Mouse (Mus musculus) embryonic fibroblast, embryonic 13.5 days (primary cell): Measurements from ENCODE around the gene Rufy1. TPM values are rescaled to one million over a fixed set of nuclear protein-coding genes. Genes with fewer than 3 reads are reported as not detected.
A peak's percentile ranks its signal among the peaks of the same experiment; 100 is the strongest.
"Not testable (repeated sequence)": the region's sequence is repeated elsewhere in the genome, so short reads cannot be mapped to it uniquely, and the experiment has no call there.

Experiments used
- H3K27ac ChIP-seq: 2 replicates; pipeline ENCODE4 v1.5.1; 2012; ENCODE audit warnings: low read length, control low read depth, inconsistent platforms; ENCODE audit not compliant: insufficient read depth
- H3K4me1 ChIP-seq: 2 replicates; pipeline ENCODE4 v1.6.1; 2011; ENCODE audit warnings: low read length; ENCODE audit not compliant: control insufficient read depth, insufficient read depth
- H3K4me3 ChIP-seq: 2 replicates; pipeline ENCODE4 v1.5.1; 2011; ENCODE audit warnings: mild to moderate bottlenecking, control low read depth, low read length; ENCODE audit not compliant: insufficient read depth
- CTCF ChIP-seq: IDR thresholded peaks from 2 replicates; pipeline ENCODE4 v1.5.1; 2011; ENCODE audit warnings: mild to moderate bottlenecking, control low read depth, low read length, moderate library complexity, borderline replicate concordance; ENCODE audit not compliant: insufficient read depth
- POLR2A ChIP-seq: IDR thresholded peaks from 2 replicates; pipeline ENCODE4 v1.6.1; 2011; ENCODE audit warnings: low read depth, mild to moderate bottlenecking, control low read depth, low read length, moderate library complexity
- polyA plus RNA-seq: library from polyadenylated mRNA; stranded (reverse); fragments of >200 nt; gene quantifications from 2 replicates; pipeline ENCODE4 v1.2.4, GENCODE M21; 2011; ENCODE audit warnings: low read depth; ENCODE audit not compliant: missing spikeins, insufficient read length

Rufy1 gene
- polyA plus RNA-seq, 1 experiment, result 19.8 TPM

DNA sequence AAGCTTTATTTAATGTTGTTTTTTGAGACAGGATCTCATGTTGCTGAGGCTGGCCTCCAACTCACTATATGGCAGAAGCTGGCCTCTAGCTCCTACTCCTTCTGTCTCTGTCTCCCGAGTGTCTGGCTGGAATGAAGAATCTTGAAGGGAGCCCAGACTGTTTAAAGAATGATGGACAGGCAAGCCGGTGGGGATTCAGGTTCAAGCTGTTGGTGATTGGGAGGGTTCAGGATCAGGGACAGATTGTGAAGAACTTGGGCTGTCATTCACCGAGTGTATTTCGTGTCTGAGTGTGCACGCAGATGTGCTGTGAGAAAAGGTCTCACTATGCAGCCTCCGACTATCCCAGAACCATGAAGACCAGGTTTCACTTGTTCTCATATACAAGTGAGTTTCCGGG lies 25.5 kb upstream of the Rufy1 start:
- H3K4me1 ChIP-seq, result no peaks in the 10 kb centered on the region
- no peak overlapping the region for H3K4me3 ChIP-seq
- H3K27ac ChIP-seq, result no peak overlapping the region
- TF ChIP-seq CTCF (no peak), POLR2A (no peak)

DNA sequence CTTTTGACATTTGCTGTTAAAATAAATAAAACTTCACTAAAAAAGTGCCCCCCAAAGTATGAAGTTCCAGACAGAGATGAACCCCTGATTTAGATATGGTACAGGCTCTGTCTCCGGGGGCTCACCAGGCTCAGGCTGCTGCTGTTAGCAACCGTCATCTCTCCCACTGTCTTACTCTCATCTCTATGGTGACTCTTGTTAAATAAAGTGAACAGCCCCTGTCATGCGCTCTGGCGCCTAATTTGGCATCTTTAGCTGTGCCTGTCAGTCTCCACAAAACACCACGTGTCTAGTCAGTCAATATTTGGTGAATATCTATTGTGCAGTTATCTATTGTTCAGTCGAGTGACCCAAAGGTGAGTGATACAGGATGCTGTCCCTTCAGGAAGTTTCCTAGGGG lies 24.0 kb upstream of the Rufy1 start:
- Histone ChIP-seq H3K4me3 (no peak overlapping the region), H3K27ac (no peak overlapping the region), H3K4me1 (no peaks in the 10 kb centered on the region)
- TF ChIP-seq POLR2A (no peak), CTCF (no peak)

DNA sequence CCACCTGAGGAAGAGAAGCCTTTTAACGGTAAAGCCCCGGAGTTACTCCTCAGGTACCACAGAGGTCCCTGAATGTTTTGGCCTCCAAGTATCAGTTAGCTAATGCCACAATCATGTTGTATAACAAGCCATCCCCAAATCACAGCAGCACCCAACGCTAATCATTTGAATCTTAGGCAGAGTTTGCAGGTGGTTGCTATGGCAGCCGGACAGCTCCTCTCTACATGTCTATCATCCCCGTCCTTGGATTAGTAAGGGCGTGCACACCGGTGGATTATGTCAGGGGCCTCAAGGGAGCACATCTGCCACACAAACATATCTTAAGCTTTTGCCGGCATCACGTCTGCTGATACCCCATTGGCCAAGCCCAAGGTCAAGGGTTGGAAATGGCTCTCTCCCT lies 19.3 kb upstream of the Rufy1 start:
- Histone ChIP-seq H3K4me3 (no peak overlapping the region), H3K27ac (no peak overlapping the region), H3K4me1 (no peaks in the 10 kb centered on the region)
- no peak for TF ChIP-seq POLR2A
- no peak for TF ChIP-seq CTCF

DNA sequence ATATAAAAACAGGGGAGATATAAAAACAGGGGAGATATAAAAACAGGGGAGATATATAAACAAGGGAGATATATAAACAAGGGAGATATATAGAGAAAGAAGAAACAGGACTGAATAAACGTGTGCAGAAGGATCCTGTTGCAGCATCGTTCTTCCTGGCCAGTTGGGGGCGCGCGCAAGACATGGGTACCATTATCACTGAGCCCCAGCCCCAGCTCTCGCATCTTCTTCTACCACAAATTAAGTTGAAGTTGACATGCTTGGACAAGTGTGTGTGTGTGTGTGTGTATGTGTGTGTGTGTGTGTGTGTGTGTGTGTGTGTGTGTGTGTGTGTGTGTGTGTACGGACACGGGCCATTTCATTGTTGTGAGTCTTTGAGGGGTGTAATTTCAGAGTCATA lies 17.2 kb upstream of the Rufy1 start:
- H3K4me3 ChIP-seq, H3K4me1 ChIP-seq, H3K27ac ChIP-seq: not testable (repeated sequence)

DNA sequence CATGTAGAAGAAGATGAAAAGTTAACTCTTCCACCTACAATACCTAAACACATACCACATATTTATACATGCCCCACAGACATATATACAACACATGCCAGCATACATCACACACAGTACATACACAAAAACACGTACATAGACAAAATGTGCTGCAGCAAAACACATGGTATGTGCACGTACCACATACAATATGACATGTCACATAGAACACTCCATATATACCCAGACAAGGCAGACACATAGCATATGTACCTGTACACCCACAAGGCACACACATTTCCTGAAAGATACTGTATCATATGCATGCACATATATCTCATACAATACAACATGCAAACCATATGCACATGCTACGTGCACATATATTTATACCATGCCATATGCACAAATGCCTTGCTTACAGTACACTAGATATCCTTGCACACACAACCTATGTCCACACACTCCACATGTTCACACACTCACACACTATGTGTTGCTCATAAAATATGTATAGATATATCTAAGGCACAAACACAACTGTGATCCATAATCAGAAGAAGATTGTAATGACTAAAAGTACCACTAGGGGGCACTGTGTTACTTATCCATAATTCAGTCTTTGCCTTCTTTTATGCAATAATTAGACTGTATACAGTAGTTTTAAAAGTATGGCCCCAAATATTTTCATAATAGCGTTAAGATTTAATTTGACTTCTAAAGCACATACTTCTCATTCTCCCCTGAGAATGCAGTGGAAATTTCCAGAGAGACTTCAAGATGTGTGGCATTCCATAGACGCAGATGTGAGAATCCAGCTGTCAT lies 12.5 kb upstream of the Rufy1 start:
- Histone ChIP-seq H3K27ac (no peak overlapping the region), H3K4me1 (peaks cover 13% of the 10 kb centered on the region), H3K4me3 (no peak overlapping the region)
- TF ChIP-seq CTCF (no peak), POLR2A (no peak)

DNA sequence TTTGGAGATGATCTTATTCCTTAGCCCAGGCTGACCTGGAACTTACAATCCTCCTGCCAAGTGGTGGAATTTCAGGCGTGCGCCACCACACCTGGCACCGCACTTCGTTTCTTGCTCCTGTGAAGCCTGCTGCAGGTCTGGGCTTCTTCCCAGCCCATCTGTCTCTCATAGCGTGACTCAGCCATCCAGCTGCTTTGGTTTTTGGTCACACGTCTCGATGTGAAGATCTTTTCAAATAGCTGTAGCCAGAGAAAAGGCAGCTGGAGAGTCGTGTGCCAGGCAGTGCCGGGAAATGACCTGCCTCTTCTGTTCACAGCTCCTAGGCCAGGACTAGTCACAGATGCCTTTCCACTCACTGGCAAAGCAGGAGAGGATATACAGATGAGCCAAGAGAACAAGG lies 10.7 kb upstream of the Rufy1 start:
- peak overlapping the region; percentile 79 for H3K27ac ChIP-seq
- H3K4me1 ChIP-seq, result peaks cover 13% of the 10 kb centered on the region
- TF ChIP-seq CTCF, result no peak
- no peak for TF ChIP-seq POLR2A

DNA sequence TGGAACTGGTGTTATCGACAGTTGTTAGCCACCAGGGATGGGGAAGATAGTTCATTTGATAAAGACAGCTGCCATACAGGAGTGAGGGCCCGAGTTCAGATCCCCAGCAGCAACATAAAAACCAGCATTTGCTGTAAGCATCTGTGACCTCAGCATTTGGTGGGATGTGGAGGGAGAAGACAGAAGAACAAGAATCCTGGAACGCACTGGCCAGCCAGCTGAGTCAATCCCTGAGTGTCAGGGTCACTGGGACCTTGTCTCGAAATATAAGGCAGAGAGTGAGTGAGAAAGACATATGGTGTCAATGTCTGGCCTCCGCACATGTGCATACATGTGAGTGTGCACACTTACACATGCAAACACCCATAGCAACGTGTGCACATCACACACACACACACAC lies 9.8 kb upstream of the Rufy1 start:
- no peak overlapping the region for H3K27ac ChIP-seq
- no peak overlapping the region for H3K4me3 ChIP-seq
- H3K4me1 ChIP-seq, result peaks cover 13% of the 10 kb centered on the region
- TF ChIP-seq POLR2A (no peak), CTCF (no peak)

More for the DNA sequence above, 10.7 kb upstream of the Rufy1 start:
- no peak overlapping the region for H3K4me3 ChIP-seq

DNA sequence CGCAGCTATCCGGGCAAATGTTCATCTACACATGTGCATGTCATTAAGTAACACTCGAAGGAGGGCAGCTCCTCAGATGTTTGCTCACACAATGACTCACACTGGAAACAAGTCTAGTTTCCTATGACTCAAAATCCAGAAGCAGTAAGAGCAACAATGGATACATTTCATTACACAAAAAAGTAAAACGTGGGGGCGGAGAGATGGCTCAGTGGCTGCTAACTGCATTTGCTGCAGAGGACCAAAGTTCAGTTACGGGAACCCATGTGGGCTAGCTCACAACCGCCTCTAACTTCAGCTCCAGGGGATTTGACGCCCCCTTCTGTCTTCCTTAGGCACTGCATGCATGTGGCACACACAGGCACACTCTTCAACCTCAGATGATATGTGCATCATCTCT lies 8.9 kb upstream of the Rufy1 start:
- Histone ChIP-seq H3K4me3 (no peak overlapping the region), H3K4me1 (peaks cover 13% of the 10 kb centered on the region), H3K27ac (peak overlapping the region; percentile 3)
- TF ChIP-seq POLR2A (no peak), CTCF (peak; percentile 64; the same call in 1 of the 2 replicates)

DNA sequence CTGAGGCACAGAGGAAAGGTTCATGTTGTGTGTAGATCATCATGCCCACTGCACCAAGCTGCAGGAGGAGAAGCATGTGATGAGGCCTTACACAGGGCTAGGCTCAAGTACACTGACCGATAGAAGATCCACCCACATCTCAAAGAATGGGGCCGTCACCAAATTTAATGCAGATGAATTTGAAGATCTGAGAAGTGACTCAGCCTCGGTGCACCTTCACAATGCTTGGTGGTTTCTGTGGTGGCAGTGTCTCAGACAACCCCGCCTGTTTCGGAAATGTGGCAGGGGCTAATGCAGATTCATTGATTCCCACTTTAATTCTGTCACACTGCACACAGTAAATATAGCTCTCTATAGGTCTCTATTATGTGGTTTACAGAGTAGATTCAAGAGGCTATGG lies 2.0 kb upstream of the Rufy1 start:
- no peak for TF ChIP-seq CTCF
- TF ChIP-seq POLR2A, result peak; percentile 18; the same call in 1 of the 2 replicates

DNA sequence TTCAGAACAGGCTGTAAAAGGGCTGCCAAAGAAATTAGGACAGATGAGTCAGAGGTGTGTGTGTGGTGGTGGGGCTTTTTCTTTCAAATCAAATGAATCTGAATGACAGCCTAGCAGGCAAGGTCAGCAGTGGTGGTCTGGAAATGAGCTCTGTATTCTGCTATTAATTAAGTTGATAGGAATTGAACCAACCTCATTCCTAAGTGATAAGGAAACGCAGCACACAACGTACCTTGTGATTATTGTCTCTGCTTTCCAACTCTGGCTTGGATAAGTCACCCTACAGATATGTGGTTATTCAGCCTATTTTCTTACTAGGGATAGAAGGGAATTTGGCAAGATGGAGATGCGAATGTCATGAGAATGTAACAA lies 1.1 kb upstream of the Rufy1 start:
- Histone ChIP-seq H3K4me1 (peaks cover 10% of the 10 kb centered on the region), H3K4me3 (no peak overlapping the region), H3K27ac (peak overlapping the region; percentile 89)
- TF ChIP-seq CTCF (no peak), POLR2A (no peak)

More for the DNA sequence above, 2.0 kb upstream of the Rufy1 start:
- H3K4me3 ChIP-seq, result no peak overlapping the region
- peak overlapping the region; percentile 89 for H3K27ac ChIP-seq
- peaks cover 10% of the 10 kb centered on the region for H3K4me1 ChIP-seq
